Mouse (Mus musculus): ENCODE results near the gene Fkbp8.
A peak's percentile ranks its signal among the peaks of the same experiment; 100 is the strongest.

Gene Fkbp8

DNA sequence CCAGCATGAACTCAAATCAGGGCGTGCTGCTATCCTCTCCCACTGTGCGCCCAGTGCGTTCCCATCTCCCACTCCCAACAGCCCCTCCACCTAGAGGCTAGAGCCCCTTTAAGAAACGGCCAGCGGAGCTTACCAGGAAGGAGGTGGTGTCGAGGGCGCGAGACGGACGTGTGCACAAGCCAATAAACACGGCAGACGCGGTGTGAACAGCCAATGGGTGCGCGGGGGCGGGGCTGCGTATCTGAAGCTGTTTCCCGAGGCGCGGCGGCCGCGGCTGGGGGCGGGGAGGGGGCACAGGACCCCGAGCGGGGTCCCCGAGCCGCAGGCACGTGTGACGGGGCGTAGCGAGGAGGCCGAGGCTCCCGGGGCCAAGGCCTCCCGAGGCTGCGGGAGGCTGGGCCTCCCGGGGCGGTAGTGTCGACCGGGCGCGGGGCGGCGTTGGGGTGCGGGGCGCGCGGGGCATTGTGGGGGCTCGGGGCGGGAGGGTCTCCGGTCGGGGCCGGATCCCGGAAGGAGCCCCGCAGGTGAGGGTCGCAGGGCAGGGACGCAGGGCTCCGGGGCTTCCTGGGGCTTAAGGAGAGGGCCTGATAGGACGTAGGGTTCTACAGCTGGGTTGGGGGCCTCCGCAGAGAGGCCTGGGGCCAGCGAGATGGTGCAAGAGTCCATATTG lies at the start of gene Fkbp8, which contains the start of gene Kxd1:
TSS of gene Fkbp8 (plus strand) at position 213 of the 670 bp plus-strand sequence.
TSS of gene Kxd1 (minus strand) at position 445 of the 670 bp plus-strand sequence.
- peak; percentile 96 for DNase-seq (ENCODE audit: low read depth, low spot score)
- Histone ChIP-seq H3K27me3 (ENCODE audit: control insufficient read depth, insufficient read depth, low read length, poor library complexity, severe bottlenecking) (no peaks in the 10 kb centered on the region), H3K36me3 (ENCODE audit: control insufficient read depth, insufficient read depth, low read length, poor library complexity, severe bottlenecking) (peaks cover 2% of the 10 kb centered on the region)

DNA sequence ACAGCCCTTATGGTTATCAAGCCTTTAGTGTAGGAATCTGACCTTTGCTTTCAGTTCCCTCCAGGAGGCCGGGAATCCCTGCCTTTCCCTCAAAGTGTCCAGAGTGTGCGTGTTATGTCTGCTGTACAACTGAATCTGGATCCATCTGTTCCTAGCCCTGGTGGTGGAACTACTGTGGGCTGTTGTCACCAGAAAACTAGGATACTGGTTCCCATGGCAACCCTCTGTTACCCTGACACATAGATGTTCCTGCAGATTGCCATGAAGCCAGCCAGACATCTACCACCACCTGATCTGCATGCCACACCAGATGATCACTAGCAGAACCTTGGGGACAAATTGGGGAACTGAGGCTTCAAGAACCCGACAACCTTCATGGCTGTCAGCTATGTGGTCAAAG lies 45.6 kb upstream of the Fkbp8 start:
- no peaks in the 10 kb centered on the region for H3K27me3 ChIP-seq (ENCODE audit: control insufficient read depth, insufficient read depth, low read length, poor library complexity, severe bottlenecking)
- H3K36me3 ChIP-seq (ENCODE audit: control insufficient read depth, insufficient read depth, low read length, poor library complexity, severe bottlenecking) = no peaks in the 10 kb centered on the region
- DNase-seq (ENCODE audit: low read depth, low spot score) = no peak

GRCm38 (mm10) chr8:70482943-70483342 lies 44.6 kb upstream of the Fkbp8 start:
- no peak for DNase-seq (ENCODE audit: low read depth, low spot score)
- no peaks in the 10 kb centered on the region for H3K36me3 ChIP-seq (ENCODE audit: control insufficient read depth, insufficient read depth, low read length, poor library complexity, severe bottlenecking)

GRCm38 (mm10) chr8:70486191-70486681 lies 41.3 kb upstream of the Fkbp8 start:
- DNase-seq (ENCODE audit: low read depth, low spot score) = no peak

More at GRCm38 (mm10) chr8:70482943-70483342, 44.6 kb upstream of the Fkbp8 start:
- no peaks in the 10 kb centered on the region for H3K27me3 ChIP-seq (ENCODE audit: control insufficient read depth, insufficient read depth, low read length, poor library complexity, severe bottlenecking)

DNA sequence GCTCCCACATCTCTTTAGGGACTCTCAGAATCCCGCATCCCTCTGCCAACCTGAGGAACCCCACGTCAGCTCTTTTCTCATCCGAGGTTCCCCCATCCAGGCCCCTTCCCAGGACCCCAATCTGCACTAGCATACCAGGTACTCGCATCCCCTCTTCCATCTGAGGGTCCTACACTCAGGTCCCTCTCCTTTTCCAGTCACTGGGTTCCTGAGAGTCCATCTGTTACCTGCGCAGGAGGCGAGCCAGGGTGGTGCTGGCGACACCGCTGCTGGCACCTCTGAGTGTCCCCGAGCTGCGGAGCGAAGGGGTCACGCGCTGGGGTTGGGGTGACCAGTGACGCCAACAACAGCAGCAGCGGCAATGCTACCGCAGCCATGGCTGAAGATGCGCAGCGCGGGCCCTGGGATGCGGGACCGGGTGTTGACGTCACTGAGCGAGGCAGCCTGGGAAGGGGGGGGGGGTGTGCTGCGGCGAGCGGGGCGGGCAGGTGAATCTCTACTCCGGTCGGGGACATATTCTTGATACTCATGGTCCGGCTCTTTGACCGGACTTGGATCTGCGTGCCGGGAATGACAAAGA lies 40.5 kb upstream of the Fkbp8 start, which contains the start of gene Tmem59l:
TSS of gene Tmem59l (minus strand) at position 418 of the 580 bp plus-strand sequence.
- H3K27me3 ChIP-seq (ENCODE audit: control insufficient read depth, insufficient read depth, low read length, poor library complexity, severe bottlenecking) = peaks cover 2% of the 10 kb centered on the region
- DNase-seq (ENCODE audit: low read depth, low spot score) = no peak
- H3K36me3 ChIP-seq (ENCODE audit: control insufficient read depth, insufficient read depth, low read length, poor library complexity, severe bottlenecking) = no peaks in the 10 kb centered on the region

More at GRCm38 (mm10) chr8:70486191-70486681, 41.3 kb upstream of the Fkbp8 start:
- Histone ChIP-seq H3K27me3 (ENCODE audit: control insufficient read depth, insufficient read depth, low read length, poor library complexity, severe bottlenecking) (no peaks in the 10 kb centered on the region; the same call in 1 of the 2 replicates), H3K36me3 (ENCODE audit: control insufficient read depth, insufficient read depth, low read length, poor library complexity, severe bottlenecking) (no peaks in the 10 kb centered on the region)

- peaks cover 2% of the 10 kb centered on the region for H3K27me3 ChIP-seq (ENCODE audit: control insufficient read depth, insufficient read depth, low read length, poor library complexity, severe bottlenecking)
- no peak for DNase-seq (ENCODE audit: low read depth, low spot score)
- H3K36me3 ChIP-seq (ENCODE audit: control insufficient read depth, insufficient read depth, low read length, poor library complexity, severe bottlenecking) = no peaks in the 10 kb centered on the region
Observed at GRCm38 (mm10) chr8:70487993-70488796, 39.3 kb upstream of the Fkbp8 start.

- peaks cover 2% of the 10 kb centered on the region for H3K27me3 ChIP-seq (ENCODE audit: control insufficient read depth, insufficient read depth, low read length, poor library complexity, severe bottlenecking)
- DNase-seq (ENCODE audit: low read depth, low spot score) = no peak
- H3K36me3 ChIP-seq (ENCODE audit: control insufficient read depth, insufficient read depth, low read length, poor library complexity, severe bottlenecking) = no peaks in the 10 kb centered on the region
Observed at GRCm38 (mm10) chr8:70488931-70489470, 38.5 kb upstream of the Fkbp8 start.

- Histone ChIP-seq H3K36me3 (ENCODE audit: control insufficient read depth, insufficient read depth, low read length, poor library complexity, severe bottlenecking) (no peaks in the 10 kb centered on the region), H3K27me3 (ENCODE audit: control insufficient read depth, insufficient read depth, low read length, poor library complexity, severe bottlenecking) (peaks cover 2% of the 10 kb centered on the region)
- DNase-seq (ENCODE audit: low read depth, low spot score) = no peak
Observed at GRCm38 (mm10) chr8:70489576-70489975, 37.9 kb upstream of the Fkbp8 start.

DNA sequence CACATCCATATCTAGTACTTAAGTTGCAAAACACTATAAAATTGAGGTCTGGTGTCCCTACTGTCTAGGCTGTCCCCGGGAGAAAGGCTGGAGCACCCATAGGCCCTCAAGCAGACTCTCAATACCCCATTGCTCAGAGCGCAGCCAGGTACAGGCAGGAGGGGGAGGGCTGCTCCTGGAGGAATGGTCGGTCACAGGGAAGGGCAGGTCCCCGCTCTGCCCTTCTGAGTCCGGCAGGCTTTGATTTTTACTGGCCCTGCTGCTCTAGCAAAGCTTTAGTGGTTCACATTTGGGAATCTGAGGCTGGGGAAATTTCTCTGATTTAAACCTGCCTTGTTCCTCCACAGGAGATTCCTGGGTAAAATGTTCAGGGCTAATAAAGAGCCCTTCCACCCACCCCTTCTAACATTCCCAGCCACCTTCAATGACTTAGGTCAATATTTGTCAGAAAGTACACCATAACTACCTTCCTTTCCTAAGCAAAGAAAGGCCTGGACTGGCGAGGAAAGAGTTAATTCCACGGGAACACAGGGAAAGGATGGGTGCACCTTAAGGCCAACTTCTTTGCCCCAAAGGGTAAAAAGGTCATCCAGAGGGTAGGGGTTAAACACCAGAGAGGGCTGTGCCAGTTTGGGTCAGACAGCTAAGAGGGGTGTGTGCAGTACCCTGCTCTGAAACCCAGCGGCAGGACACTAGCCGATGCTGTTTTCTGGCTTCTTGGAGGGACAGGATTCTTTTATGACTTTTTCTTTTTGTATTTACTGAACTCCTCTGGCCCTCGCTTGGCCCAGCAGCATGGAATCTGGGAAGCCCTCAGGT lies 37.3 kb upstream of the Fkbp8 start:
- Histone ChIP-seq H3K27me3 (ENCODE audit: control insufficient read depth, insufficient read depth, low read length, poor library complexity, severe bottlenecking) (peaks cover 2% of the 10 kb centered on the region), H3K36me3 (ENCODE audit: control insufficient read depth, insufficient read depth, low read length, poor library complexity, severe bottlenecking) (no peaks in the 10 kb centered on the region)
- no peak for DNase-seq (ENCODE audit: low read depth, low spot score)

DNA sequence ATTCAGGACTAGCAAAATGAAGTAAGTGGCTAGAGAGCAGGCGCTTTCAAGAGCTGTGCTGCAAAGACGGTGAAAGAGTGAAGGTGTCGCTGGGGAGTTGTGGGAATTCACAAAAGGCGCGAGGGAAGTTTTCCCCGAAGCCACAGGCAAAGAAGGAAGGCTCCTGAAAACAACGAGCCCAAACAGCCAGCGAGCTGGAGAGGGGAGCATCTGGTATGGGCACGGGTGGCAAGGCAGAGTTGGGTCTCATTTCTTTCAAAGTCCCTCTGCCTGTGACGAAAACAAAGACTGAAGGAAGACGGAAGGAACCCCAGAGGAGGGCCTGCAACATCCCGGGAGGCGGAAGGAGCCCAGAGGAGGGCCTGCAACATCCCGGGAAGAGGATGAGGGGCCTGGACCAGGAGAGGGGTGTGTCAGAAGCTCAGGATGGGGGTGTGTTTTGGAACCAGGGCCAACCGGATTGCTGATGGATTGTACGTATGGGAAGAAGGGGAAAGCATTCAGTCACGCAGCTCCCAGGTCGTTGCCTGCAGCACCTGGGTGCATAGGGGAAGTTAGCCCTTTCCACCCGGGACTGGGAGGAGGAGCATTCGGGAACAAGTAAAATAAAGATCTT lies 36.5 kb upstream of the Fkbp8 start:
- Histone ChIP-seq H3K27me3 (ENCODE audit: control insufficient read depth, insufficient read depth, low read length, poor library complexity, severe bottlenecking) (peaks cover 2% of the 10 kb centered on the region), H3K36me3 (ENCODE audit: control insufficient read depth, insufficient read depth, low read length, poor library complexity, severe bottlenecking) (no peaks in the 10 kb centered on the region)
- DNase-seq (ENCODE audit: low read depth, low spot score) = no peak

GRCm38 (mm10) chr8:70492664-70493640 lies 34.6 kb upstream of the Fkbp8 start, which contains the start of gene Crlf1:
Gene Crlf1 (plus strand): TSS chr8:70493158.
- Histone ChIP-seq H3K36me3 (ENCODE audit: control insufficient read depth, insufficient read depth, low read length, poor library complexity, severe bottlenecking) (no peaks in the 10 kb centered on the region), H3K27me3 (ENCODE audit: control insufficient read depth, insufficient read depth, low read length, poor library complexity, severe bottlenecking) (peaks cover 2% of the 10 kb centered on the region)
- DNase-seq (ENCODE audit: low read depth, low spot score) = no peak

GRCm38 (mm10) chr8:70493692-70494415 lies 33.7 kb upstream of the Fkbp8 start:
- Histone ChIP-seq H3K36me3 (ENCODE audit: control insufficient read depth, insufficient read depth, low read length, poor library complexity, severe bottlenecking) (no peaks in the 10 kb centered on the region), H3K27me3 (ENCODE audit: control insufficient read depth, insufficient read depth, low read length, poor library complexity, severe bottlenecking) (peaks cover 2% of the 10 kb centered on the region)
- DNase-seq (ENCODE audit: low read depth, low spot score) = no peak
